Mouse (Mus musculus) layer of hippocampus, adult 2 months (tissue): ENCODE measurements around the gene Scamp5. TPM values are rescaled to one million over a fixed set of nuclear protein-coding genes. Genes with fewer than 3 reads are reported as not detected.
A peak's percentile ranks its signal among the peaks of the same experiment; 100 is the strongest.

Experiments used
- DNase-seq, 2 experiments: peaks; one replicate each; pipeline ENCODE4 v3.0.0; 2022; ENCODE audit warnings: low spot score in 2 of 2
- H3K27ac ChIP-seq: fragments of 200-600 bp; 2 replicates; pipeline ENCODE4 v1.8.1; 2022
- H3K4me3 ChIP-seq: fragments of 200-600 bp; 2 replicates; pipeline ENCODE4 v1.8.1; 2022; ENCODE audit warnings: mild to moderate bottlenecking
- CTCF ChIP-seq: fragments of 200-600 bp; conservative IDR thresholded peaks from 2 replicates; pipeline ENCODE4 v1.8.1; 2022; ENCODE audit warnings: antibody characterized with exemption, mild to moderate bottlenecking, moderate library complexity
- total RNA-seq, 2 experiments: library from RNA; stranded (reverse); gene quantifications; 2 replicates each; pipeline ENCODE4 v1.2.3; 2021

Scamp5 gene
- total RNA-seq, 2 experiments from 2014 or later: 365 to 385 TPM

GRCm38 (mm10) chr9:57493532-57493931 lies 25.7 kb upstream of the Scamp5 start:
- Histone ChIP-seq H3K27ac (no peak overlapping the region), H3K4me3 (no peak overlapping the region)
- DNase-seq: no peak
- TF ChIP-seq CTCF: no peak

DNA sequence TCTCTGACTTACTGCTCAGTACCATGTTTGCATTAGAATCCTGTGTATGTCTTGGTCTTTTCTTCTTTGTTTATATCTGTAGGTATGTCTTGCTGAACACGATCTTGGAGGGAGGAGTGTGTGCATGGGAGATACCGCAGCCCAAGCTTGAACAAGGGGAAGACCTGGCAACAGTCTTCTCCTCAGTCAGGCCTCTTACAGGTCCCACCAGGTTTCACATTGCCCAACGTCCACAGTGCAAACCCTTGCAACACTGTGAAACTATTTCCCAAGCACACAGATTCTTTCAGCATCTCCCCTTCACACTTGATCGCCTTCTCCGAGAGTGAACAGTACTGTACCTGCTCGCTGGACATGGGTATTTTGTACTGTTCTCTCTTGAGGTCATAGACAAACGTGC lies 19.9 kb upstream of the Scamp5 start:
- no peak overlapping the region for H3K4me3 ChIP-seq
- no peak for DNase-seq
- no peak for TF ChIP-seq CTCF
- H3K27ac ChIP-seq: no peak overlapping the region

DNA sequence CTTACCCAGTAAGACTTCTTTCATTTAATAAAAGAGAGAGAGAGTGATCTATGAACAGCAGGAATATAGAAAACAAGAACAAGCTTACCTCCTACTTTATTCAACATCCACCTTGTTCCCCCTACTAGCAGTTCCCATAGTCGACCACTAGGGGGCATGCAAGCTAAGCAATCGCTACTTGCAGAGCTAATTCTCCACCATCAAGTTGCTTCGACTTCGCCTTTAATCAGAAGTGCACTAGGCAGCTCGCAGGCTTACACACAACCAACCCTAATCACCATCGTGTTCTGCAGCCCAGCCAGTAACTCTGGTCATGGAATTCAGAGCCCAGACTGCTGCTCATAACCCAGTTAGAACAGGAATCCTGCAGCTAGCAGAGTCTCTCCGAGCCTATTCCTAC lies 17.9 kb upstream of the Scamp5 start:
- peak; percentile 84 to 89 for DNase-seq
- Histone ChIP-seq H3K27ac (no peak overlapping the region), H3K4me3 (0 out of 2 replicates have a peak overlapping the region, but pooled peaks have one; percentile 23)
- peak; percentile 96 for TF ChIP-seq CTCF

GRCm38 (mm10) chr9:57468914-57469313 lies 1.1 kb upstream of the Scamp5 start:
- no peak for TF ChIP-seq CTCF
- H3K4me3 ChIP-seq: peak overlapping the region; percentile 71
- peak; percentile 39 to 82 for DNase-seq
- H3K27ac ChIP-seq: peak overlapping the region; percentile 99

DNA sequence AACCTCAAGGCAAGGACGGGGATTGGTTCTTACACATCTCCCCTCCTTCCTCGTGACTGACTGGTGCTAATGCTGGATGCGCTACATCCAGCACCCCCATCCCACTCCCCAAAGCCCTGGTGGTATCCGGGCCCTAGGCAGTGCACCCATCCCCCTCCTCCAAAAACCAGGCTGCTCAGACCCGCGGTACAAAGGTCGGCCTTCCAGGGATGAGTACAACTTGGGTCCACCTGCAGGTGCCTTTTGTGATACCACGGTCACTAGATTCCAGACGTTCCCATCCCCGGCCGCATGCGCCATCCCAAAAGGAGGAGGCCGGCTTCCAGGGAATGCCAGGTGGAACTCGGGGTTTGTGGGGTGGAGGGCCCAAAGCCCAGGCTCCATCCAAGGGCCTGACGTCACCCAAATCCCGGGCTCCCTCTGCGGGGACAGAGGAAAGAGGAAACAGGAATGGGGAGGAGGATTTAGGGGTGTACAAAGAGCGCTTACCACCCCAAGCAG lies 539 bp downstream of the Scamp5 start:
- no peak for TF ChIP-seq CTCF
- H3K27ac ChIP-seq: peak overlapping the region; percentile 99
- DNase-seq: peak; percentile 39 to 48
- H3K4me3 ChIP-seq: peak overlapping the region; percentile 71

GRCm38 (mm10) chr9:57466101-57466500 lies 1.8 kb downstream of the Scamp5 start:
- TF ChIP-seq CTCF: no peak
- peak overlapping the region; percentile 99; the same call in 1 of the 2 replicates for H3K27ac ChIP-seq
- peak overlapping the region; percentile 71 for H3K4me3 ChIP-seq
- DNase-seq: peak in 1 of 2 experiments; percentile 8

DNA sequence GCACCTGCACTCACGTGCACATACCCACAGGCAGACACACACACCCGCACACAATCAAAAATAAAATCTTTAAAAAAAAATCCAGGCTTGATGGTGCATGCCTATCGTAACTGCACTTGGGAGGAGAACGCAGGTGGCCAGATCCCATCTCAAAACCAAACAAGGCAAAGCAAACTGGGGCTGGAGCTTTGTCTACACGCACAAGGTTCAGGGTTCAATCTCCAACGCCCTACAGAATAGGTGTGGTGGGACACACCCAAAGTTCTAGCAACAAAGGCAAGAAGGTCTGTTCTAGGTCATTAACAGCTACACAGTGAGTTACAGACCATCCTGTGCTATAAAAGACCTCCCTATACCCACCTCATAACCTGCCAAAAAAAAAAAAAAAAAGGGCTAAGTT lies 5.0 kb downstream of the Scamp5 start:
- H3K27ac ChIP-seq: no peak overlapping the region
- no peak for TF ChIP-seq CTCF
- no peak overlapping the region for H3K4me3 ChIP-seq
- no peak for DNase-seq

- Histone ChIP-seq H3K4me3 (no peak overlapping the region), H3K27ac (no peak overlapping the region)
- peak; percentile 57 for TF ChIP-seq CTCF
- DNase-seq: no peak
These were observed 8.2 kb downstream of the Scamp5 start for GRCm38 (mm10) chr9:57459707-57460106.

- no peak for DNase-seq
These were observed 14.3 kb downstream of the Scamp5 start for GRCm38 (mm10) chr9:57453516-57453915.

GRCm38 (mm10) chr9:57452624-57453462 lies 15.0 kb downstream of the Scamp5 start:
- no peak for DNase-seq
- no peak overlapping the region for H3K4me3 ChIP-seq
- TF ChIP-seq CTCF: no peak
- H3K27ac ChIP-seq: no peak overlapping the region

More at GRCm38 (mm10) chr9:57453516-57453915, 14.3 kb downstream of the Scamp5 start:
- Histone ChIP-seq H3K27ac (no peak overlapping the region), H3K4me3 (no peak overlapping the region)
- no peak for TF ChIP-seq CTCF

DNA sequence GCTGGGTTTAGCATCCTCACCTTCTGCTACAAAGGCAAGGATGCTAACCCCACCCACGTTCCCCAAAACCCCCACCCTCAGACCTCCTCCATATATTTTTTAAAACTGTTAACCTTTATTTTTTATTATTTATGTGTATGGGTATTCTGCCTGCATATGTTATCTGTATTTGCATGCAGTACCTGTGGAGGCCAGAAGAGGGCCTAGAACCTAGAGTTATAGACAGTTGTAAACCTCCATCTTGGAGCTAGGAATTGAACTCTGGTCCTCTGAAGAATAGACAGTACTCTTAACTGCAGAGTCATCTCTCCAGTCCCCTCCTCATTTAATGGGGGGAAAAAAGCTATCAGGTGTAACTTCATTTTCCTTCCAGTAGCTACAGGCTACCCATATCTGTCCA lies 18.1 kb downstream of the Scamp5 start:
- Histone ChIP-seq H3K27ac (no peak overlapping the region), H3K4me3 (no peak overlapping the region)
- no peak for DNase-seq
- peak; percentile 71 for TF ChIP-seq CTCF

- TF ChIP-seq CTCF: no peak
- no peak for DNase-seq
- H3K27ac ChIP-seq: no peak overlapping the region
- H3K4me3 ChIP-seq: no peak overlapping the region
These were observed 27.2 kb downstream of the Scamp5 start for GRCm38 (mm10) chr9:57440620-57441019.

DNA sequence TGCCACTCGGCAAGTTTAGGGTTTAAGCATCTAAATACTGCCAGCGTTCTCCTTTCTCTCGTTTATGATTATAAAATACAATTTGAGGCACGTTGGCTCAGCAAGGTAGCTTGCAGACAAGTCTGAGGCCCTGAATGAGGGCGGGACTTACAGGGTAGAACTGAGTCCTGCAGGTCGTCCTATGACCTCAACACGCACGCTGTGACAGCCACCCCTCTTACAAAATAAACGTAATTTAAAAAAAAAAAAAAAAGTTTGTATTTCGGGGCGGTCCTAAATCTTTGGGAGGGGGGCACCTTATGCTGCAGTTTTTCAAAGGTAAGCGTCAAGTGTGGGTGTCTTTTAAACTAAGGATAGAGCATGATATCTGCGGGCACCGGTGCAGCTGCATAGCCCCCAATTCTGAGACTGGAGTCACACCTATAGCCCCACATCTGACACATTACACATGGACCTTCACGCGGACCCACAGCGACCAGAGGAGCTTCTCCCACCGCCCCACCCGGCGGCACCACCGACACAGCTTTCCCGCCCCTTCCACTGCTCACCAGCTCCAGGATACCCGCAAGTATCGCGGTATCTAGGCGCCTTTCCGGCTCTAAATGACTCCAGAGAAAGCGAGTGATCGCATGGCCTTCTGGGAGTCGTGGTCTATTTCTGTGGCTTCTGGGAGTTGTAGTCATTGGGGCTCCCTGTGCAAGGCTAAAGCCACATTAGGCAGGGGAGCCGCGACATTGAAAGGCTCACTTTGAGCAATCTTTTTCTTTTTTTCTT lies 28.2 kb downstream of the Scamp5 start, which contains the start of gene Ppcdc:
TSS of gene Ppcdc (minus strand) at position 603 of the 774 bp plus-strand sequence.
- H3K27ac ChIP-seq: peak within 1 kb of the TSS; percentile 91
- H3K4me3 ChIP-seq: peak within 1 kb of the TSS; percentile 61
- DNase-seq: peak; percentile 93 to 96
- TF ChIP-seq CTCF: no peak
